Comparison of ENCODE assay signal across 33 mouse cellular contexts in the genomic region with DNA sequence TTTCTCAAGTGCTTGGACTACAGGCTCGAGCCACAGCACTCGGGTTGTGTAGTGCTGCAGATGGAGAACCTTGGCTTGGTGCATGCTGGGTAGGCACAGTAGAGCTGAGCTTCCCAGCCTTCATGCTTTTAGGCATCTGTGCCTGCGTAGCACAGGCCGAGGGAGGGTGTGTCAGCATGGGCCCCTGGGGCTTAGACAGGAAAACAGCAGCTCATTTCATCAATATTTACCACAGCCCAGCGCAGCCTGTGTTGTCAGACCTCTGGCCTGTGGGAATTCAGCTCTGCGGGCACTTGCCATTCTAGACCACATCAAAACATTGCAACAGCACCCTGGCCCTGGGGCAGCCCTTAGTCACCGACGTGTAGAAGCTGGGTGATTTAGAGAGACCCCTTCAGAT. TPM values are rescaled to one million over a fixed set of nuclear protein-coding genes. Genes with fewer than 3 reads are reported as not detected.
DNase-seq lines count a peak whose midpoint lies in the region; ATAC-seq lines count a peak whose summit lies in the region.
"Had no signal": no experiment of that assay in that cellular context is flagged by ENCODE, and none has a peak within 500 bp of the region (broad histone marks: within the 10 kb centered on the region; RNA-seq: fewer than 3 reads in every experiment).

No protein-coding gene starts in this region.

- H3K36me3 ChIP-seq in liver, embryonic 13.5 days: no peaks in the 10 kb centered on the region
- no peaks in the 10 kb centered on the region for H3K36me3 ChIP-seq in liver, embryonic 11.5 days (ENCODE audit: control insufficient read depth, insufficient read depth, low read length)
- H3K36me3 ChIP-seq: embryonic facial prominence, embryonic 13.5 days; heart, embryonic 10.5 days; hindbrain, embryonic 15.5 days had no signal

- H3K4me1 ChIP-seq in liver, embryonic 13.5 days (replicated peaks): peaks cover 19% of the 10 kb centered on the region
- H3K4me1 ChIP-seq in liver, embryonic 11.5 days (replicated peaks; ENCODE audit: control insufficient read depth, insufficient read depth, low read length): no peaks in the 10 kb centered on the region; the same call in none of the 2 replicates

- no peak for DNase-seq in liver, embryonic 13.5 days
- DNase-seq in liver, embryonic 11.5 days (ENCODE audit: low spot score): no peak
- DNase-seq in 416B (ENCODE audit: low read depth): peak; percentile 57
- peak; percentile 44 for DNase-seq in c-Kit-positive CD71-negative TER-119-negative erythroid progenitor cells, embryonic 14.5 days (ENCODE audit: low read depth)
- DNase-seq in layer of hippocampus, postnatal 25 days (ENCODE audit: extremely low spot score in 1 of 2, low spot score in 1 of 2): no peak
- DNase-seq in kidney, adult 8-10 months: no peak
- DNase-seq: cerebellum, adult 11-12 months; cerebellum, postnatal 14 days; gastrocnemius, postnatal 36 days; kidney, adult 2 months; kidney, postnatal 10 days; thymus, adult 18-20 months; thymus, postnatal 36 days had no signal

- no peaks in the 10 kb centered on the region for H3K9me3 ChIP-seq in liver, embryonic 13.5 days (replicated peaks)
- H3K9me3 ChIP-seq in liver, embryonic 11.5 days (ENCODE audit: control insufficient read depth, low read length): no peaks in the 10 kb centered on the region
- H3K9me3 ChIP-seq: embryonic facial prominence, embryonic 13.5 days; forebrain, embryonic 13.5 days; heart, embryonic 10.5 days; hindbrain, embryonic 15.5 days had no signal

- no peak overlapping the region for H3K4me3 ChIP-seq in liver, embryonic 13.5 days (replicated peaks)
- no peak overlapping the region for H3K4me3 ChIP-seq in liver, embryonic 11.5 days (ENCODE audit: low read depth, low read length)
- H3K4me3 ChIP-seq: embryonic facial prominence, embryonic 13.5 days; erythroblast, embryonic 14.5 days; forebrain, embryonic 13.5 days; heart, embryonic 10.5 days; hindbrain, embryonic 15.5 days had no signal

- peaks cover 10% of the 10 kb centered on the region; the same call in 1 of the 2 replicates for H3K27me3 ChIP-seq in liver, embryonic 13.5 days
- H3K27me3 ChIP-seq in liver, embryonic 11.5 days (replicated peaks; ENCODE audit: control insufficient read depth, insufficient read depth, low read length): peaks cover 6% of the 10 kb centered on the region
- H3K27me3 ChIP-seq: hindbrain, embryonic 15.5 days had no signal

- no peak overlapping the region for H3K4me2 ChIP-seq in liver, embryonic 13.5 days
- no peak overlapping the region for H3K4me2 ChIP-seq in liver, embryonic 11.5 days
- H3K4me2 ChIP-seq: embryonic facial prominence, embryonic 13.5 days; forebrain, embryonic 13.5 days; hindbrain, embryonic 15.5 days; midbrain, embryonic 11.5 days had no signal

- H3K27ac ChIP-seq in liver, embryonic 13.5 days: no peak overlapping the region
- no peak overlapping the region for H3K27ac ChIP-seq in liver, embryonic 11.5 days (ENCODE audit: low read depth, low read length)
- H3K27ac ChIP-seq: embryonic facial prominence, embryonic 13.5 days; forebrain, embryonic 13.5 days; heart, embryonic 10.5 days; hindbrain, embryonic 15.5 days; liver, embryonic 14.5 days had no signal

- H3K9ac ChIP-seq in liver, embryonic 13.5 days: no peak overlapping the region
- H3K9ac ChIP-seq in liver, embryonic 11.5 days (ENCODE audit: low read depth, low read length): no peak overlapping the region
- H3K9ac ChIP-seq: embryonic facial prominence, embryonic 13.5 days; forebrain, embryonic 13.5 days; hindbrain, embryonic 15.5 days; liver, embryonic 14.5 days had no signal

- ATAC-seq in liver, embryonic 13.5 days (ENCODE audit: low read depth): 0 out of 2 replicates have a peak, but pooled peaks have one; percentile 38
- no peak for ATAC-seq in liver, embryonic 11.5 days (replicated peaks; ENCODE audit: low FRiP score)
- peak; percentile 66 for ATAC-seq in megakaryocyte progenitor cell, adult 5-6 weeks (replicated peaks; ENCODE audit: poor library complexity)
- ATAC-seq: CD4-positive, CD25-positive, alpha-beta regulatory T cell, adult 4 months; forebrain, embryonic 13.5 days; Patski had no signal

- 56% methylated on average over 8 of the region's 8 CpGs for WGBS in liver, embryonic 13.5 days (ENCODE audit: insufficient replicate concordance)
- WGBS in liver, embryonic 11.5 days: 72% methylated on average over 8 of the region's 8 CpGs

RNA-seq across cellular contexts. Expression of gene Fibcd1, which starts 10.2 kb away (rescaled TPM):
- 0.03 TPM in 1 of 2 replicates, not detected in the other for polyA plus RNA-seq in liver, embryonic 13.5 days (2015; fragmentation: Nextera tagmentation; extraction: Ambion mirVana)
- polyA plus RNA-seq in liver, embryonic 11.5 days (2014; fragmentation: Nextera tagmentation; extraction: Ambion mirVana): 0.04 and 0.14 TPM in 2 replicates
- total RNA-seq in megakaryocyte progenitor cell, adult 5-6 weeks (2015): not detected in 2 replicates
- not detected in 2 replicates for total RNA-seq in megakaryocyte progenitor cell, adult 5-6 weeks (2017)
- 100 to 1,000 TPM; 115 to 137 TPM for total RNA-seq in layer of hippocampus, postnatal 25 days (2021)
- total RNA-seq: gastrocnemius, postnatal 36 days; hematopoietic stem cell, adult 5-6 weeks; neutrophil, adult 5-6 weeks had no signal
- polyA plus RNA-seq: erythroblast, embryonic 14.5 days; heart, embryonic 16.5 days had no signal

RNA-seq across cellular contexts. Expression of gene Lamc3, which starts 31.1 kb away (rescaled TPM):
- 0.02 and 0.07 TPM in 2 replicates for polyA plus RNA-seq in liver, embryonic 13.5 days (2015; fragmentation: Nextera tagmentation; extraction: Ambion mirVana)
- 0.26 and 0.48 TPM in 2 replicates for polyA plus RNA-seq in liver, embryonic 11.5 days (2014; fragmentation: Nextera tagmentation; extraction: Ambion mirVana)
- total RNA-seq in megakaryocyte progenitor cell, adult 5-6 weeks (2015): not detected in 2 replicates
- not detected in 2 replicates for total RNA-seq in megakaryocyte progenitor cell, adult 5-6 weeks (2017)
- 1 to 10 TPM; 6.8 to 7.3 TPM for total RNA-seq in layer of hippocampus, postnatal 25 days (2021)
- total RNA-seq: hematopoietic stem cell, adult 5-6 weeks; neutrophil, adult 5-6 weeks had no signal
- polyA plus RNA-seq: CD4-positive, CD25-positive, alpha-beta regulatory T cell, adult 4 months; erythroblast, embryonic 14.5 days had no signal

RNA-seq across cellular contexts. Expression of gene Qrfp, which starts 45.6 kb away (rescaled TPM):
- polyA plus RNA-seq in liver, embryonic 13.5 days (2015; fragmentation: Nextera tagmentation; extraction: Ambion mirVana): 0.07 TPM in 1 of 2 replicates, not detected in the other
- polyA plus RNA-seq in liver, embryonic 11.5 days (2014; fragmentation: Nextera tagmentation; extraction: Ambion mirVana): 0.08 TPM in 1 of 2 replicates, not detected in the other
- total RNA-seq in megakaryocyte progenitor cell, adult 5-6 weeks (2015): not detected in 2 replicates
- not detected in 2 replicates for total RNA-seq in megakaryocyte progenitor cell, adult 5-6 weeks (2017)
- not detected for total RNA-seq in layer of hippocampus, postnatal 25 days (2021)
- total RNA-seq: adrenal gland, postnatal 4 days; gastrocnemius, adult 18-20 months; gastrocnemius, postnatal 36 days; hematopoietic stem cell, adult 5-6 weeks; layer of hippocampus, adult 18-20 months; layer of hippocampus, postnatal 14 days; left cerebral cortex, postnatal 10 days had no signal
- polyA plus RNA-seq: erythroblast, embryonic 14.5 days; heart, embryonic 10.5 days; hindbrain, embryonic 15.5 days; intestine, embryonic 14.5 days; liver, embryonic 14.5 days; Patski; stomach, embryonic 16.5 days had no signal

Comparison
In these comparisons a context has a peak if more than half of its experiments do, and no peak if none do; other contexts are left out.
1. DNase-seq: peak in 416B (single experiment) and c-Kit-positive CD71-negative TER-119-negative erythroid progenitor cells, embryonic 14.5 days (single experiment); none in liver, embryonic 13.5 days (single experiment), liver, embryonic 11.5 days (single experiment), layer of hippocampus, postnatal 25 days (0 of 2) and kidney, adult 8-10 months (0 of 2).
2. RNA of gene Fibcd1, which starts 10.2 kb away (total RNA-seq): 115 to 137 TPM in layer of hippocampus, postnatal 25 days; not detected in megakaryocyte progenitor cell, adult 5-6 weeks; every median in the first group is over 100 times any median in the second.
3. RNA of gene Lamc3, which starts 31.1 kb away (total RNA-seq): 6.8 to 7.3 TPM in layer of hippocampus, postnatal 25 days; not detected in megakaryocyte progenitor cell, adult 5-6 weeks; every median in the first group is over 4 times any median in the second.